9 mouse cellular contexts compared by ENCODE assay signal in genomic region chr1:72865900-72866299, GRCm38 (mm10). TPM values are rescaled to one million over a fixed set of nuclear protein-coding genes. Genes with fewer than 3 reads are reported as not detected.
DNase-seq lines count a peak whose midpoint lies in the region; ATAC-seq lines count a peak whose summit lies in the region.
"Had no signal": no experiment of that assay in that cellular context is flagged by ENCODE, and none has a peak within 500 bp of the region (broad histone marks: within the 10 kb centered on the region; RNA-seq: fewer than 3 reads in every experiment).

No protein-coding gene starts in this region.

- no peak overlapping the region for H3K4me3 ChIP-seq in forebrain, embryonic 11.5 days (ENCODE audit: low read depth, low read length)
- H3K4me3 ChIP-seq in hindbrain, embryonic 15.5 days = no peak overlapping the region
- H3K4me3 ChIP-seq: megakaryocyte, embryonic 14.5 days had no signal

- H3K4me2 ChIP-seq in forebrain, embryonic 11.5 days (ENCODE audit: low read depth, low read length, severe bottlenecking) = no peak overlapping the region
- peak overlapping the region; percentile 22; the same call in 1 of the 2 replicates for H3K4me2 ChIP-seq in hindbrain, embryonic 15.5 days

- no peak overlapping the region for H3K9ac ChIP-seq in forebrain, embryonic 11.5 days (ENCODE audit: low read length)
- H3K9ac ChIP-seq in hindbrain, embryonic 15.5 days = no peak overlapping the region

- H3K9me3 ChIP-seq in forebrain, embryonic 11.5 days (ENCODE audit: control insufficient read depth, low read length) = no peaks in the 10 kb centered on the region
- H3K9me3 ChIP-seq in hindbrain, embryonic 15.5 days = no peaks in the 10 kb centered on the region
- H3K9me3 ChIP-seq: megakaryocyte, embryonic 14.5 days had no signal

- 0 out of 2 replicates have a peak, but pooled peaks have one; percentile 26 for ATAC-seq in forebrain, embryonic 11.5 days (replicated peaks; ENCODE audit: low FRiP score)
- no peak for ATAC-seq in hindbrain, embryonic 15.5 days (ENCODE audit: low FRiP score, low read depth)
- ATAC-seq in activated CD4-positive, CD25-positive, alpha-beta regulatory T cell, adult 4 months = no peak

- peak; percentile 53 for DNase-seq in ovary, adult 18-20 months (ENCODE audit: low spot score)
- no peak for DNase-seq in ovary, postnatal 10 days (ENCODE audit: low spot score)
- DNase-seq in c-Kit-positive CD71-positive TER-119-positive erythroid progenitor cells, embryonic 14.5 days (ENCODE audit: low spot score) = peak; percentile 58
- peak; percentile 93 for DNase-seq in forebrain, embryonic 11.5 days (ENCODE audit: low spot score)
- DNase-seq in lung, postnatal 10 days = peak; percentile 80
- DNase-seq in retina, embryonic 14.5 days (ENCODE audit: low spot score) = peak; percentile 90

- no peaks in the 10 kb centered on the region for H3K27me3 ChIP-seq in forebrain, embryonic 11.5 days (ENCODE audit: control insufficient read depth, insufficient read depth, low read length)
- H3K27me3 ChIP-seq in hindbrain, embryonic 15.5 days = 0 out of 2 replicates have a peak, but pooled peaks cover 4% of the 10 kb centered on the region

- no peaks in the 10 kb centered on the region; the same call in 1 of the 2 replicates for H3K4me1 ChIP-seq in forebrain, embryonic 11.5 days (replicated peaks; ENCODE audit: control insufficient read depth, insufficient read depth, low read length)
- H3K4me1 ChIP-seq in hindbrain, embryonic 15.5 days (replicated peaks) = peaks cover 29% of the 10 kb centered on the region

- no peak overlapping the region for H3K27ac ChIP-seq in forebrain, embryonic 11.5 days (ENCODE audit: low read depth, low read length)
- 0 out of 2 replicates have a peak overlapping the region, but pooled peaks have one; percentile 10 for H3K27ac ChIP-seq in hindbrain, embryonic 15.5 days (replicated peaks)

- no peaks in the 10 kb centered on the region for H3K36me3 ChIP-seq in forebrain, embryonic 11.5 days (ENCODE audit: control insufficient read depth, insufficient read depth, low read length)
- H3K36me3 ChIP-seq in hindbrain, embryonic 15.5 days = no peaks in the 10 kb centered on the region

- 19% methylated on average over 6 of the region's 6 CpGs for WGBS in forebrain, embryonic 11.5 days
- WGBS in hindbrain, embryonic 15.5 days = 7% methylated on average over 6 of the region's 6 CpGs

RNA-seq across cellular contexts. Expression of gene Igfbp5, which starts 8.8 kb away (rescaled TPM):
- polyA plus RNA-seq in forebrain, embryonic 11.5 days (2014; fragmentation: Nextera tagmentation; extraction: Ambion mirVana) = 35.7 and 37.4 TPM in 2 replicates
- polyA plus RNA-seq in hindbrain, embryonic 15.5 days (2015; fragmentation: Nextera tagmentation; extraction: Ambion mirVana) = 48.5 and 56.5 TPM in 2 replicates
- not detected for polyA plus RNA-seq in activated CD4-positive, CD25-positive, alpha-beta regulatory T cell, adult 4 months (2017; shearing (Covaris generic))

RNA-seq across cellular contexts. Expression of gene Igfbp2, which starts 41.6 kb away (rescaled TPM):
- polyA plus RNA-seq in forebrain, embryonic 11.5 days (2014; fragmentation: Nextera tagmentation; extraction: Ambion mirVana) = 708 and 809 TPM in 2 replicates
- polyA plus RNA-seq in hindbrain, embryonic 15.5 days (2015; fragmentation: Nextera tagmentation; extraction: Ambion mirVana) = 463 and 473 TPM in 2 replicates
- not detected for polyA plus RNA-seq in activated CD4-positive, CD25-positive, alpha-beta regulatory T cell, adult 4 months (2017; shearing (Covaris generic))

Comparison
In these comparisons a context has a peak if more than half of its experiments do, and no peak if none do; other contexts are left out.
1. RNA of gene Igfbp5, which starts 8.8 kb away (polyA plus RNA-seq): 48.5 to 56.5 TPM in hindbrain, embryonic 15.5 days and 35.7 to 37.4 TPM in forebrain, embryonic 11.5 days; not detected in activated CD4-positive, CD25-positive, alpha-beta regulatory T cell, adult 4 months; every median in the first group is over 10 times any median in the second.
2. RNA of gene Igfbp2, which starts 41.6 kb away (polyA plus RNA-seq): 708 to 809 TPM in forebrain, embryonic 11.5 days and 463 to 473 TPM in hindbrain, embryonic 15.5 days; not detected in activated CD4-positive, CD25-positive, alpha-beta regulatory T cell, adult 4 months; every median in the first group is over 100 times any median in the second.